Mouse (Mus musculus): Measurements from ENCODE around the gene Hgfac. TPM values are rescaled to one million over a fixed set of nuclear protein-coding genes. Genes with fewer than 3 reads are reported as not detected.

Gene Hgfac
- polyA plus RNA-seq, 1 experiment from 2014 or later = 0.37 TPM

- H3K27me3 ChIP-seq (ENCODE audit: insufficient read depth, low read length) = no peaks in the 10 kb centered on the region
- no peak overlapping the region for H3K4me2 ChIP-seq
- no peak overlapping the region for H3K27ac ChIP-seq (ENCODE audit: low read depth)
- 82% methylated on average over 5 of the region's 5 CpGs for WGBS
- peaks cover 25% of the 10 kb centered on the region for H3K36me3 ChIP-seq (ENCODE audit: insufficient read depth)
- ATAC-seq (ENCODE audit: insufficient read depth) = no peak
- no peak for DNase-seq
- TF ChIP-seq CTCF (IDR thresholded peaks at IDR 0.05; ENCODE audit: low read depth) = no peak
- no peak overlapping the region for H3K4me3 ChIP-seq (ENCODE audit: low read depth, low read length)
- no peaks in the 10 kb centered on the region for H3K4me1 ChIP-seq (ENCODE audit: insufficient read depth)
- no peak overlapping the region for H3K9ac ChIP-seq
- no peaks in the 10 kb centered on the region for H3K9me3 ChIP-seq (ENCODE audit: low read depth, low read length)
Observed at GRCm38 (mm10) chr5:35089614-35089963, 48.3 kb downstream of the Hgfac start.

- Histone ChIP-seq H3K9me3 (ENCODE audit: low read depth, low read length) (no peaks in the 10 kb centered on the region), H3K9ac (no peak overlapping the region), H3K4me2 (no peak overlapping the region), H3K4me3 (ENCODE audit: low read depth, low read length) (no peak overlapping the region), H3K4me1 (ENCODE audit: insufficient read depth) (no peaks in the 10 kb centered on the region), H3K27me3 (ENCODE audit: insufficient read depth, low read length) (no peaks in the 10 kb centered on the region), H3K27ac (ENCODE audit: low read depth) (no peak overlapping the region), H3K36me3 (ENCODE audit: insufficient read depth) (peaks cover 45% of the 10 kb centered on the region)
- ATAC-seq (ENCODE audit: insufficient read depth) = no peak
- WGBS = 79% methylated on average over 3 of the region's 3 CpGs
- TF ChIP-seq CTCF (IDR thresholded peaks at IDR 0.05; ENCODE audit: low read depth) = no peak
- DNase-seq = no peak
Observed at GRCm38 (mm10) chr5:35091636-35092035, 50.3 kb downstream of the Hgfac start.

Small RNA genes lying within 50 kb of the gene (microRNA-seq; reads per million reads assigned to microRNA genes)
- 6.7 reads per million, percentile 21 among the genes with 10 or more reads in this experiment for gene Mir3097 (ENCODE audit: borderline number of aligned reads)

Other genes starting within 250 kb of the Hgfac start
- gene Msantd1, start 133.5 kb upstream of the Hgfac start, polyA plus RNA-seq (2014; fragmentation: Nextera tagmentation; extraction: Ambion mirVana) = 0.49 and 1.1 TPM in 2 replicates
- gene Rgs12, start 92.1 kb upstream of the Hgfac start, polyA plus RNA-seq (2014; fragmentation: Nextera tagmentation; extraction: Ambion mirVana) = 26.6 and 31.4 TPM in 2 replicates
- 0.83 and 1.4 TPM in 2 replicates for gene Dok7, start 15.3 kb downstream of the Hgfac start, polyA plus RNA-seq (2014; fragmentation: Nextera tagmentation; extraction: Ambion mirVana)
- gene Lrpap1, start 64.3 kb downstream of the Hgfac start, polyA plus RNA-seq (2014; fragmentation: Nextera tagmentation; extraction: Ambion mirVana) = 120 and 127 TPM in 2 replicates
- not detected in 2 replicates for gene Adra2c, start 236.8 kb downstream of the Hgfac start, polyA plus RNA-seq (2014; fragmentation: Nextera tagmentation; extraction: Ambion mirVana)

Measured in lung, embryonic 14.5 days (tissue).